ENCODE assay signal across 14 mouse cellular contexts in genomic region chr9:48216091-48217001, GRCm38 (mm10). TPM values are rescaled to one million over a fixed set of nuclear protein-coding genes. Genes with fewer than 3 reads are reported as not detected.
DNase-seq lines count a peak whose midpoint lies in the region; ATAC-seq and TF ChIP-seq lines count a peak whose summit lies in the region.
"Had no signal": no experiment of that assay in that cellular context is flagged by ENCODE, and none has a peak within 500 bp of the region (broad histone marks: within the 10 kb centered on the region; RNA-seq: fewer than 3 reads in every experiment).

No protein-coding gene starts in this region.

- no peak for DNase-seq in frontal cortex, postnatal 10 days (ENCODE audit: low spot score in 2 of 2)
- peak; percentile 63 for DNase-seq in brain, embryonic 14.5 days (ENCODE audit: low read depth)
- peak; percentile 12 for DNase-seq in gonadal fat pad, adult 2 months (ENCODE audit: low read depth)
- peak; percentile 39 to 49 for DNase-seq in layer of hippocampus, postnatal 36 days
- no peak for DNase-seq in embryo, embryonic 9.5 days (ENCODE audit: extremely low spot score)
- DNase-seq in spleen, postnatal 36 days (ENCODE audit: low spot score in 2 of 2) = no peak
- DNase-seq: adrenal gland, postnatal 14 days; embryo, embryonic 11 days; gastrocnemius, postnatal 25 days; heart, postnatal 14 days; kidney, adult 2 months; kidney, postnatal 25 days; lung, postnatal 14 days had no signal

- no peak for TF ChIP-seq CTCF in brain, embryonic 14.5 days (IDR thresholded peaks at IDR 0.05; ENCODE audit: borderline replicate concordance, extremely low read depth, insufficient read depth, insufficient read length)

- TF ChIP-seq POLR2A in brain, embryonic 14.5 days (IDR thresholded peaks at IDR 0.05; ENCODE audit: borderline replicate concordance, extremely low read depth, insufficient read depth, insufficient read length, poor library complexity, severe bottlenecking) = no peak

- ATAC-seq in frontal cortex, adult (ENCODE audit: low TSS enrichment) = peak; percentile 53; the same call in 1 of the 2 replicates

RNA-seq across cellular contexts. Expression of gene Nxpe4, which starts 54.5 kb away (rescaled TPM):
- 5.2 and 6.7 TPM in 2 replicates for polyA plus RNA-seq in brain, embryonic 14.5 days (2012; rRNA removed)
- 6.8 and 9.9 TPM in 2 replicates for polyA plus RNA-seq in gonadal fat pad, adult 2 months (2012; rRNA removed)
- 1 to 10 TPM; 8.1 to 8.4 TPM for total RNA-seq in layer of hippocampus, postnatal 36 days (2021)

Comparison
In these comparisons a context has a peak if more than half of its experiments do, and no peak if none do; other contexts are left out.
1. DNase-seq: peak in brain, embryonic 14.5 days (single experiment), gonadal fat pad, adult 2 months (single experiment) and layer of hippocampus, postnatal 36 days (2 of 2); none in frontal cortex, postnatal 10 days (0 of 2), embryo, embryonic 9.5 days (single experiment) and spleen, postnatal 36 days (0 of 2).